Mouse (Mus musculus): ENCODE results near the gene Sowahc.

Sowahc gene

DNA sequence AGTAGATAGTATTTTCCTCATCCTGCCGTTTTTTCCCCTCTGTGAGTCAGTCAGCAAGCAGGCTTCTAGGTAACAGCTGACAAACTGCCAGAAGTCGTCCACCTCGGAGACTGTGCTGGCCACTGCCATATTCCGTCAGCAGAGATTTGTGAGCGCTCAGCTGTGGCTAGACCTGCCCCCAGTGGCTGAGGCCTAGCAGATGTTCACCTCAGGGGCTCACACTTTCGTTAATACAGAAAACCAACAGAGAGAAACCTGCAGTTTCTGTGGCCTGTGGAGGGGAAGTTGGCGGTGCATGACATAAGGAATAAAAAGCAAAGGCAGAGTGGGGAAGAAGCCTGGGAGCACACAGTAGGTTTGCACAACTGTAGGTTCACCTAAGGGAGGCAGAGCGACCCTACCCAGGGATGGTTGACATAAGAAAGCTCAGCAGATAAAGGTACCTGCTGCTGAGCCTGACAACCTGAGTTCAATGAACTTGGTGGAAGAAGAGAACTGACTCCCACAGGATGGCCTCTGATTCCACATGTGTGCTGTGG lies 31.9 kb downstream of the Sowahc start:
- DNase-seq (ENCODE audit: low spot score in 2 of 2): no peak

- DNase-seq (ENCODE audit: low spot score in 2 of 2): no peak
Measured at GRCm38 (mm10) chr10:59256533-59256932, 34.8 kb downstream of the Sowahc start.

- no peak for DNase-seq (ENCODE audit: low spot score in 2 of 2)
Measured at GRCm38 (mm10) chr10:59259572-59259971, 37.8 kb downstream of the Sowahc start.

DNA sequence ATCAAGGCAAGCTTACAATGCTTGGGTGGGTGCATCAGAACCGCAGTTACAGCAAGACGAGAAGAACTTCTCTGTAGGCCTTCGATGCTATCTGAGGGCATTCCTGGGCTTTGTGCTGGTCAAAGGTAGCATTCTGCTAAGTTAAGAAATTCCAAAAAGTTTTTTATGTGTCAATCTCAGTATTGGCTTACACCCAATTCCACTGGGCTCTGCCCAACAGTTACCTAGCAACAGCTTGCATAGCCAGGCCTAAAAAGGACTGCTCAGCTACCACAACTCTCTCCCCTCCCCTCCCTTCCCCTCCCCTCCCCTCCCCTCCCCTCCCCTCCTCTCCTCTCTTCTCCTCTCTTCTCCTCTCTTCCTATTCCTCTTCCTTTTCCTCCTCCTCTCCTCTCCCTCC lies 39.9 kb downstream of the Sowahc start:
- DNase-seq (ENCODE audit: low spot score in 2 of 2): peak; percentile 42 to 49

DNA sequence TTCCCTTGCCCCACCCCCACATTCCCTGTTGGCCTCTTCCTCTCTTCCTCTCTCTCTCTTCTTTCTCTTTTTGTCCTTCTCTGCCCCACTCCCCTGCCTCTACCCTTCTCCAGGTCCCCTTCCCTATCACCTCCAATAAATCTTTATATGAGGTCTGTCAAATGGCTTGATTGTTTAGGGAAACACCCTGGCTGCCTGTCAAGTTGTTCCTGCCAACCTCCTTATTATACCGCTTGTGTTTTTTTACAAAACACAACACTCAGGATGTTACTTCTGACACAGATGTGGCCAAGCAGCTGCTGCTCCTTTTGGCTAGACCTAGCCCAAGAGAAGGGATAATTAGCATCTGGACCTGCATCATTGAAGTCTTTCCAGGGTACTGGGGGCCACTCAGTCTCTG lies 40.3 kb downstream of the Sowahc start:
- DNase-seq (ENCODE audit: low spot score in 2 of 2): no peak

- DNase-seq (ENCODE audit: low spot score in 2 of 2): no peak
Measured at GRCm38 (mm10) chr10:59262979-59263378, 41.2 kb downstream of the Sowahc start.

GRCm38 (mm10) chr10:59265067-59265466 lies 43.3 kb downstream of the Sowahc start:
- peak in 1 of 2 experiments; percentile 38 for DNase-seq (ENCODE audit: low spot score in 2 of 2)

- DNase-seq (ENCODE audit: low spot score in 2 of 2): no peak
Measured at GRCm38 (mm10) chr10:59265674-59266073, 43.9 kb downstream of the Sowahc start.

- no peak for DNase-seq (ENCODE audit: low spot score in 2 of 2)
Measured at GRCm38 (mm10) chr10:59266097-59266496, 44.3 kb downstream of the Sowahc start.

GRCm38 (mm10) chr10:59267275-59267674 lies 45.5 kb downstream of the Sowahc start:
- no peak for DNase-seq (ENCODE audit: low spot score in 2 of 2)

- DNase-seq (ENCODE audit: low spot score in 2 of 2): no peak
Measured at GRCm38 (mm10) chr10:59268109-59268508, 46.4 kb downstream of the Sowahc start.

GRCm38 (mm10) chr10:59268754-59269153 lies 47.0 kb downstream of the Sowahc start:
- no peak for DNase-seq (ENCODE audit: low spot score in 2 of 2)

- DNase-seq (ENCODE audit: low spot score in 2 of 2): no peak
Measured at GRCm38 (mm10) chr10:59275745-59276144, 54.0 kb downstream of the Sowahc start.
